Mouse (Mus musculus) heart, postnatal 0 days (tissue): Measurements from ENCODE around the gene Chrna7. TPM values are rescaled to one million over a fixed set of nuclear protein-coding genes. Genes with fewer than 3 reads are reported as not detected.

Experiments
- ATAC-seq: fragments of 200-750 bp; cut with Nextera tagmentation; 2 replicates; pipeline ENCODE4 v1.8.0; 2017; ENCODE audit warnings: low read depth, moderate number of reproducible peaks, moderate library complexity; ENCODE audit not compliant: insufficient read depth
- DNase-seq: peaks from one replicate; pipeline ENCODE4 v3.0.0-alpha.2; 2016; ENCODE audit warnings: low spot score
- H3K27ac ChIP-seq: fragments of 300-500 bp; sonication (generic); 2 replicates; pipeline ENCODE4 v1.5.1; 2014; ENCODE audit warnings: low read depth, mild to moderate bottlenecking
- H3K27me3 ChIP-seq: fragments of 300-500 bp; sonication (generic); 2 replicates; pipeline ENCODE4 v1.6.1; 2014; ENCODE audit warnings: low read length, mixed read lengths; ENCODE audit not compliant: control insufficient read depth, insufficient read depth
- H3K36me3 ChIP-seq: fragments of 300-500 bp; sonication (generic); replicated peaks from 2 replicates; pipeline ENCODE4 v1.6.1; 2014; ENCODE audit warnings: low read length, mixed read lengths; ENCODE audit not compliant: control insufficient read depth, insufficient read depth
- H3K4me1 ChIP-seq: fragments of 300-500 bp; sonication (generic); 2 replicates; pipeline ENCODE4 v1.6.1; 2014; ENCODE audit warnings: antibody characterized with exemption; ENCODE audit not compliant: control insufficient read depth, insufficient read depth
- H3K4me2 ChIP-seq: fragments of 300-500 bp; sonication (generic); 2 replicates; pipeline ENCODE4 v1.6.1; 2014; ENCODE audit warnings: low read depth, mild to moderate bottlenecking, low read length, moderate library complexity
- H3K4me3 ChIP-seq: fragments of 300-500 bp; sonication (generic); 2 replicates; pipeline ENCODE4 v1.5.1; 2014; ENCODE audit warnings: low read depth, low read length
- H3K9ac ChIP-seq: fragments of 300-500 bp; sonication (generic); replicated peaks from 2 replicates; pipeline ENCODE4 v1.6.1; 2014; ENCODE audit warnings: low read depth, low read length, mixed read lengths
- H3K9me3 ChIP-seq: fragments of 300-500 bp; sonication (generic); replicated peaks from 2 replicates; pipeline ENCODE4 v1.6.1; 2016; ENCODE audit warnings: low read length; ENCODE audit not compliant: control insufficient read depth
- CTCF ChIP-seq: IDR thresholded peaks from 2 replicates; pipeline ENCODE4 v1.5.1; 2016; ENCODE audit warnings: antibody characterized with exemption, control low read depth, low read depth
- EP300 ChIP-seq: IDR thresholded peaks from 2 replicates; pipeline ENCODE4 v1.6.1; 2016; ENCODE audit warnings: antibody characterized with exemption, low read depth
- WGBS: fragments of 180-500 bp; shearing (Covaris S2); extraction: QIAGEN DNeasy Blood & Tissue Kit; methylation state at CpG from one replicate; pipeline ENCODE4 v1.1.7; 2014; 5-methylcytosine and 5-hydroxymethylcytosine counted together
- polyA plus RNA-seq: library from polyadenylated mRNA; unstranded; fragments of >200 nt; fragmentation: Nextera tagmentation; extraction: Ambion mirVana; gene quantifications from 2 replicates; pipeline ENCODE4 v1.2.1, GENCODE M21; 2015
- total RNA-seq: library from RNA; depleted of rRNA; stranded (reverse); fragments of >200 nt; gene quantifications from 2 replicates; pipeline ENCODE4 v1.2.3, GENCODE M21; 2014; ENCODE audit warnings: low replicate concordance; rRNA removed

Gene Chrna7
- total and polyA plus RNA-seq, 2 experiments from 2014 or later, result not detected

GRCm38 (mm10) chr7:63113671-63114070, 98.7 kb downstream of the Chrna7 start:
- Histone ChIP-seq H3K27ac (no peak overlapping the region), H3K9ac (no peak overlapping the region), H3K4me1 (no peaks in the 10 kb centered on the region), H3K9me3 (no peaks in the 10 kb centered on the region), H3K36me3 (no peaks in the 10 kb centered on the region), H3K27me3 (no peaks in the 10 kb centered on the region), H3K4me2 (no peak overlapping the region), H3K4me3 (no peak overlapping the region)
- 57% methylated on average over 2 of the region's 2 CpGs for WGBS
- DNase-seq (no peak), ATAC-seq (no peak)
- no peak for TF ChIP-seq CTCF
- no peak for TF ChIP-seq EP300

GRCm38 (mm10) chr7:63113252-63113651, 99.1 kb downstream of the Chrna7 start:
- TF ChIP-seq EP300, result no peak
- no peak for TF ChIP-seq CTCF
- H3K27me3 ChIP-seq, result no peaks in the 10 kb centered on the region
- DNase-seq, result no peak
- no peak for ATAC-seq
- WGBS, result 73% methylated on average over 2 of the region's 2 CpGs
- H3K9me3 ChIP-seq, result no peaks in the 10 kb centered on the region
- no peak overlapping the region for H3K4me3 ChIP-seq
- H3K4me1 ChIP-seq, result no peaks in the 10 kb centered on the region
- no peak overlapping the region for H3K9ac ChIP-seq
- H3K27ac ChIP-seq, result no peak overlapping the region
- no peaks in the 10 kb centered on the region for H3K36me3 ChIP-seq
- no peak overlapping the region for H3K4me2 ChIP-seq

GRCm38 (mm10) chr7:63109348-63109747, 103.0 kb downstream of the Chrna7 start:
- DNase-seq (no peak), ATAC-seq (no peak)
- TF ChIP-seq CTCF (no peak), EP300 (no peak)
- Histone ChIP-seq H3K4me3 (no peak overlapping the region), H3K27ac (no peak overlapping the region), H3K9ac (no peak overlapping the region), H3K9me3 (no peaks in the 10 kb centered on the region), H3K4me1 (no peaks in the 10 kb centered on the region), H3K4me2 (no peak overlapping the region), H3K27me3 (no peaks in the 10 kb centered on the region), H3K36me3 (no peaks in the 10 kb centered on the region)
- WGBS, result 63% methylated on average over 4 of the region's 4 CpGs

- 79% methylated on average over 4 of the region's 4 CpGs for WGBS
- no peak for ATAC-seq
- Histone ChIP-seq H3K4me1 (no peaks in the 10 kb centered on the region; the same call in 1 of the 2 replicates), H3K4me2 (no peak overlapping the region), H3K27ac (no peak overlapping the region), H3K9ac (no peak overlapping the region), H3K4me3 (no peak overlapping the region), H3K27me3 (no peaks in the 10 kb centered on the region), H3K36me3 (no peaks in the 10 kb centered on the region), H3K9me3 (no peaks in the 10 kb centered on the region)
- no peak for DNase-seq
- TF ChIP-seq CTCF (no peak), EP300 (no peak)
Observed at GRCm38 (mm10) chr7:63085954-63086353, 126.4 kb downstream of the Chrna7 start.

GRCm38 (mm10) chr7:63084351-63085003, 127.9 kb downstream of the Chrna7 start:
- WGBS, result 0% methylated on average over 1 of the region's 1 CpGs
- Histone ChIP-seq H3K4me2 (no peak overlapping the region), H3K27me3 (no peaks in the 10 kb centered on the region), H3K9ac (no peak overlapping the region), H3K27ac (no peak overlapping the region), H3K36me3 (no peaks in the 10 kb centered on the region), H3K4me1 (no peaks in the 10 kb centered on the region; the same call in 1 of the 2 replicates), H3K4me3 (no peak overlapping the region), H3K9me3 (no peaks in the 10 kb centered on the region)
- DNase-seq (no peak), ATAC-seq (no peak)
- TF ChIP-seq CTCF (no peak), EP300 (no peak)

GRCm38 (mm10) chr7:63060996-63061395, 151.4 kb downstream of the Chrna7 start:
- DNase-seq (no peak), ATAC-seq (no peak)
- Histone ChIP-seq H3K9ac (no peak overlapping the region), H3K9me3 (no peaks in the 10 kb centered on the region), H3K4me3 (no peak overlapping the region), H3K4me2 (no peak overlapping the region), H3K27ac (no peak overlapping the region), H3K4me1 (no peaks in the 10 kb centered on the region), H3K27me3 (no peaks in the 10 kb centered on the region), H3K36me3 (no peaks in the 10 kb centered on the region)
- WGBS, result 76% methylated on average over 2 of the region's 2 CpGs
- TF ChIP-seq CTCF (no peak), EP300 (no peak)

Other genes starting within 250 kb of the Chrna7 start
- not detected in 2 replicates for gene Otud7a, start 232.2 kb upstream of the Chrna7 start, total RNA-seq
- gene Otud7a, start 232.2 kb upstream of the Chrna7 start, polyA plus RNA-seq, result 0.27 TPM in 1 of 2 replicates, not detected in the other